Mouse (Mus musculus) heart, embryonic 13.5 days (tissue): ENCODE results near the gene Defb35. TPM values are rescaled to one million over a fixed set of nuclear protein-coding genes. Genes with fewer than 3 reads are reported as not detected.
"Not testable (repeated sequence)": the region's sequence is repeated elsewhere in the genome, so short reads cannot be mapped to it uniquely, and the experiment has no call there.

Experiments
- ATAC-seq: fragments of 200-750 bp; cut with Nextera tagmentation; 2 replicates; pipeline ENCODE4 v1.8.0; 2017; ENCODE audit warnings: moderate TSS enrichment; ENCODE audit not compliant: insufficient number of reproducible peaks, low FRiP score, low TSS enrichment; ENCODE audit errors: extremely low read depth
- H3K27ac ChIP-seq: fragments of 300-500 bp; sonication (generic); replicated peaks from 2 replicates; pipeline ENCODE4 v1.5.1; 2015; ENCODE audit warnings: moderate library complexity, mild to moderate bottlenecking, inconsistent platforms
- H3K27me3 ChIP-seq: fragments of 300-500 bp; sonication (generic); replicated peaks from 2 replicates; pipeline ENCODE4 v1.6.1; 2015; ENCODE audit warnings: mild to moderate bottlenecking, inconsistent platforms
- H3K36me3 ChIP-seq: fragments of 300-500 bp; sonication (generic); 2 replicates; pipeline ENCODE4 v1.6.1; 2015; ENCODE audit warnings: mild to moderate bottlenecking, inconsistent platforms
- H3K4me1 ChIP-seq: fragments of 300-500 bp; sonication (generic); 2 replicates; pipeline ENCODE4 v1.6.1; 2015; ENCODE audit warnings: inconsistent platforms
- H3K4me2 ChIP-seq: fragments of 300-500 bp; sonication (generic); 2 replicates; pipeline ENCODE4 v1.6.1; 2015; ENCODE audit warnings: inconsistent platforms, mild to moderate bottlenecking, moderate library complexity
- H3K4me3 ChIP-seq: fragments of 300-500 bp; sonication (generic); 2 replicates; pipeline ENCODE4 v1.5.1; 2015; ENCODE audit warnings: moderate library complexity, mild to moderate bottlenecking, inconsistent platforms
- H3K9ac ChIP-seq: fragments of 300-500 bp; sonication (generic); 2 replicates; pipeline ENCODE4 v1.6.1; 2015; ENCODE audit warnings: inconsistent platforms, mild to moderate bottlenecking, moderate library complexity
- H3K9me3 ChIP-seq: fragments of 300-500 bp; sonication (generic); 2 replicates; pipeline ENCODE4 v1.6.1; 2016; ENCODE audit warnings: inconsistent platforms
- WGBS: fragments of 180-500 bp; shearing (Covaris S2); methylation state at CpG from one replicate; pipeline ENCODE4 v1.1.7; 2015; ENCODE audit warnings: mixed read lengths; 5-methylcytosine and 5-hydroxymethylcytosine counted together
- polyA plus RNA-seq: library from polyadenylated mRNA; unstranded; fragments of >200 nt; fragmentation: Nextera tagmentation; extraction: Ambion mirVana; gene quantifications from 2 replicates; pipeline ENCODE4 v1.2.1, GENCODE M21; 2015

Defb35 gene
- polyA plus RNA-seq: not detected in 2 replicates

DNA sequence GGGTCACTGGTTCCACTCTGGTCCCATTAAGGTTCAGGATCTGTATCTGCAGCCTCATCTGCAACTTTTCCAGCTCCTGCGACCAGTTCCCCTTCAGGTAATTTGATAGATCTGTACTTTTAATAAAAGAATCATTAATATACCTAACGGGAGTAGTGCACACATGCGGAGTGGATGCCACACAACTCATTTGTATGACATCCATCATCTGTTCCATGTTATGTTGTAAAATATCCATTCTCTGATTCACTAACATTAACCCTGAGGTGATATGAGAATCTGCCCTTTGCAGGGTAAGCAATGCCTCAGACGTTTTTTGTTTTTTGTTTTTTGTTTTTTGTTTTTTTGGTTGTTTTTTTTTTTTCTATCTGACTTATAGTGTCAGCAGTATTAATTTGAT lies at the start of gene Defb35:
Gene Defb35, plus strand, starts transcription at position 301 of the 400 bp plus-strand sequence.
- not testable (repeated sequence) for H3K4me3 ChIP-seq, H3K9ac ChIP-seq, H3K9me3 ChIP-seq, H3K27me3 ChIP-seq, H3K4me1 ChIP-seq, ATAC-seq, H3K4me2 ChIP-seq, H3K36me3 ChIP-seq, H3K27ac ChIP-seq
- WGBS: 59% methylated on average over 4 of the region's 4 CpGs

DNA sequence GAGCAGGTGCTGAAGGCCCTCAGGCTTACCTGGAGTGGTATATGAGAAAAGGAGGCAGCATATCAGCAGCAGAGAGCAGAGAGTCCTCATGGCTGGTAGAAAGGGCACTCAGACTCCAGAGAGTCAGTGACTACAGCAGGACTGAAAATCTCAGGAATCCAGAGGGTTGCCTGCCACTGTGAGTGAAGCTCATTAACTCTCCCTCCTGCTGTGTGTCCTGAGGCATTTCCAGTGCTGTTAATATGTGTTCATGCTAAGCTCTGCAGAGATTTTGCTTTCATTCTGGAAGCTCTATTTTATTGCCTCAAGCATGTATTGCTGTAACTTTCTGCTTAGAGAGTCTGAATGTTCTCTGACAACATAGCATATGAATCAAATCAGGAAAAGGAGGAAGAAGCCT lies 31.9 kb upstream of the Defb35 start, which contains the start of gene Defb11:
Gene Defb11, minus strand, starts transcription at position 123 of the 400 bp plus-strand sequence.
- not testable (repeated sequence) for ATAC-seq, H3K36me3 ChIP-seq, H3K4me3 ChIP-seq, H3K27ac ChIP-seq, H3K9ac ChIP-seq, H3K9me3 ChIP-seq, H3K4me1 ChIP-seq, H3K4me2 ChIP-seq, H3K27me3 ChIP-seq

DNA sequence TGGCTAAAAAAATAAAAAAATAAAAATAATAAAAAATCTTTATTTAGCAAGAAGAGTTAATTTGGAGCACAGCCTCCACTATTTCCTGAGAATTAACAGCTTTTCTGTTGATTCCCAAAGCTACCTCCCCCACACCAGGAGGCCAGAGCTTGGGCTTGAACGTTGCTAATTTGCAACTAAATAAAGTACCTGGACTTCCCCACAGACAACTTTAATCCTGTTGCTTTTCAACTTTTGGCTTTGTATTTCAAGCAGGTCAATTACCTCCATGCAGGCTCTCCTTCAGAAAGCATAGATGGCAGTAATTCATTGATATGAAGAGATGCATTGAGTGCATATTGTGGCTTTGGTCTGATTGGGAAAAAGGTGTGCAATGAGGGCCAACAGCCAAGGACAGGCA lies 26.2 kb upstream of the Defb35 start:
- H3K4me2 ChIP-seq: no peak overlapping the region
- H3K9ac ChIP-seq: no peak overlapping the region
- H3K4me3 ChIP-seq: no peak overlapping the region
- no peaks in the 10 kb centered on the region for H3K4me1 ChIP-seq
- no peak for ATAC-seq
- no peaks in the 10 kb centered on the region for H3K36me3 ChIP-seq
- no peak overlapping the region for H3K27ac ChIP-seq
- no peaks in the 10 kb centered on the region for H3K9me3 ChIP-seq
- 15% methylated on average over 1 of the region's 1 CpGs for WGBS
- H3K27me3 ChIP-seq: no peaks in the 10 kb centered on the region

DNA sequence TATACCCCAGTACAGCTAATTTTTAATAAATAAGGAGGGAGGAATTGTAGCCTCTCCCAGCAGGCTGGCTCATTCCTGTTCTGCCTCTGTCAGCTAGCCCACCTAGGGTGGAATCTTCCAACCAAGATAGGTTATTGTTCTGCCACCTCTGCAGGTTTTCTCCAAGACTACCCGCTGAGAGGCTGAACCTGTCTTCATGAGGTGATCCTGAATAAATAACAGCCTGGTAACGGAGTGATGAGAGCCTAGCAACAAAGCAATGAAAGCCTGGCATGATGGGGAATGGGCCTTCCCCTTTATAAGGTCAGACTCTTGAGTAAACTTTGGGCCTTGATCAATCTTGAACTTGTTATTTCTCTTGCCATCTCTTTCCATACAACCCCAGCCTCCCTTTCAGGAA lies 25.6 kb upstream of the Defb35 start:
- no peak overlapping the region for H3K4me2 ChIP-seq
- no peak overlapping the region for H3K9ac ChIP-seq
- no peaks in the 10 kb centered on the region for H3K27me3 ChIP-seq
- H3K36me3 ChIP-seq: no peaks in the 10 kb centered on the region
- no peak overlapping the region for H3K27ac ChIP-seq
- H3K9me3 ChIP-seq: no peaks in the 10 kb centered on the region
- no peak overlapping the region for H3K4me3 ChIP-seq
- 36% methylated on average over 2 of the region's 2 CpGs for WGBS
- H3K4me1 ChIP-seq: no peaks in the 10 kb centered on the region
- ATAC-seq: no peak

DNA sequence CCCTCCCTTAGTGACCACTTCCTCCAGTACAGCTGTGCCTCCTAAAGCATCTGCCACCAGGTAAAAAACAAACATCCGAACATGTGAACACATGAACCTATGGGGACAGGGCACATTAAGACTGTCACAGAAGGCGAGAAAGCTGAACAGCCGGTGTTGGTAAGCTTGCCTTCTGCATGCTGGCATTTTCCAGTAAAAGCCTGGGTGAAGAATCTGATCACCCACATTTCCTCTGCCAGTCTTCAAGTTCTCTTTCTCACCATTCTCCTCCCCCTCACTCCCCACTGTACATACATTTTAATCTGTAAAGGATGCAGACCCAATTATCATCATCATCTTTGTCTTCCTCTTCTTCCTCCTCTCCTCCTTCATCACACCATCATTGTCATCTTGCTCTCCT lies 22.5 kb upstream of the Defb35 start:
- WGBS: 75% methylated on average over 3 of the region's 3 CpGs
- H3K4me2 ChIP-seq: no peak overlapping the region
- H3K9ac ChIP-seq: no peak overlapping the region
- H3K27ac ChIP-seq: no peak overlapping the region
- no peaks in the 10 kb centered on the region for H3K9me3 ChIP-seq
- H3K36me3 ChIP-seq: no peaks in the 10 kb centered on the region
- no peak for ATAC-seq
- H3K4me3 ChIP-seq: no peak overlapping the region
- H3K27me3 ChIP-seq: no peaks in the 10 kb centered on the region
- H3K4me1 ChIP-seq: no peaks in the 10 kb centered on the region

DNA sequence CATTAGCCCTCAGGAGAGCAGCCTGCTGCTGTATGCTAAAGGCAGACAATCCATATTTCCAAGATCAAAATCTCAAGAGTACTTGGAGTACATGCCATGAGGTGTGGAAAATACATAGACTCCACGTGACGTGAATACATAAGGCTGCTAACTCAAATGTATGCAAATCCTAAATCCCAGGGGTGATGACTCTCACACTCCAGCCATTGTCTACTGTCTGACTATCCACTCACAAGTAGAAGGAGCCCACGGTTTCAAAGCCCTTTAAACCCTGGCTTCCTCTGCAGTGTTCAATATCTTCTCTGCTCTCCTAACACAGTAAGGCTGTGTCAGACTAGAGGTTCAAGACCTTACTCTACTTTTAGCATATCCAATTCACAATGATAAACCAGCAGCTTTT lies 7.4 kb upstream of the Defb35 start:
- H3K27me3 ChIP-seq, H3K9ac ChIP-seq, H3K27ac ChIP-seq, ATAC-seq, H3K4me1 ChIP-seq, H3K4me2 ChIP-seq, H3K9me3 ChIP-seq, H3K36me3 ChIP-seq, H3K4me3 ChIP-seq: not testable (repeated sequence)
- 75% methylated on average over 3 of the region's 3 CpGs for WGBS

DNA sequence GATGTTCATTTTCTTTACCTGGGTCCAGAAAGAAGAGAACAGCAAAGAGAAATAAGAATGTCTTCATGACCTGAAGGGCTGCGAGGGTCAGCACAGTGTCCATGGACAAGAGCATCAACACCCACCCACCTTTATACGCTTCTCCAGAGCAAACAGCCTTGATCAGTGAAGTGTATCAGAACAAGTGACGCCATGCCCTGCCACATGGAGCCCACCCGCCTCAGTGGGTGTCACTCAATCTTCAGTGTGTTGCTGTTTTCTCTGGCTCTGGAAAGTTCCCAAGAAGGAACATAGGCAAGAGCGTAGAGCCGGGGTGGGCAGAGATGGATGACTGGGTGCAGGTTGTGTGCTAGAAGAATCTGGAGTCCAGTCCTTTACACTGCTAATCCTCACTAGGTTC lies 5.5 kb upstream of the Defb35 start, which contains the start of gene Defb15:
Gene Defb15, minus strand, starts transcription at position 101 of the 400 bp plus-strand sequence.
- no peaks in the 10 kb centered on the region for H3K36me3 ChIP-seq
- H3K4me3 ChIP-seq: no peak within 1 kb of the TSS
- H3K4me2 ChIP-seq: no peak within 1 kb of the TSS
- no peaks in the 10 kb centered on the region for H3K9me3 ChIP-seq
- no peak for ATAC-seq
- H3K9ac ChIP-seq: no peak within 1 kb of the TSS
- H3K27ac ChIP-seq: no peak within 1 kb of the TSS
- H3K4me1 ChIP-seq: no peaks in the 10 kb centered on the region
- 85% methylated on average over 6 of the region's 6 CpGs for WGBS
- no peaks in the 10 kb centered on the region for H3K27me3 ChIP-seq

DNA sequence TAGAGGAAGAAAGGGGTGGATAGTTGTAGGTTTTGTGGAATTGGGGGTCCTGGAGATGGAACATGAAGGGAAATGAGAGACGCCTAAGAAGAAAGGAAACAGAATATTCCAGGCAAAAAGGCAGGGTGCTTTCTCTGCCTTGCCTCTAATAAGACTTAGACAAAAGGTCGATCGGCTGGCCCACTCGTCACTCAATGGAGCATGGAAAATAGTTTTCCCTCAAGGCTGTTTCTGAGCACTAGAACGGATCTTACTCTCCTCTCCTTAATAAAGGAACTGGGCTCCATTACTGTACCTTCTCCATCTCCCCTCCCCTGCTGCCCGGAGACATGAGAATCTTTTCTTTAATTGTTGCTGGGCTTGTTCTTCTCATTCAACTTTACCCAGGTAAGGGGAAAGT lies 8.3 kb downstream of the Defb35 start, which contains the start of gene Defb13:
Gene Defb13, plus strand, starts transcription at position 301 of the 400 bp plus-strand sequence.
- Histone ChIP-seq H3K4me1 (no peaks in the 10 kb centered on the region), H3K9me3 (no peaks in the 10 kb centered on the region), H3K27me3 (no peaks in the 10 kb centered on the region), H3K4me3 (no peak within 1 kb of the TSS), H3K9ac (no peak within 1 kb of the TSS), H3K4me2 (no peak within 1 kb of the TSS), H3K27ac (no peak within 1 kb of the TSS), H3K36me3 (no peaks in the 10 kb centered on the region)
- 73% methylated on average over 6 of the region's 6 CpGs for WGBS
- ATAC-seq: no peak

DNA sequence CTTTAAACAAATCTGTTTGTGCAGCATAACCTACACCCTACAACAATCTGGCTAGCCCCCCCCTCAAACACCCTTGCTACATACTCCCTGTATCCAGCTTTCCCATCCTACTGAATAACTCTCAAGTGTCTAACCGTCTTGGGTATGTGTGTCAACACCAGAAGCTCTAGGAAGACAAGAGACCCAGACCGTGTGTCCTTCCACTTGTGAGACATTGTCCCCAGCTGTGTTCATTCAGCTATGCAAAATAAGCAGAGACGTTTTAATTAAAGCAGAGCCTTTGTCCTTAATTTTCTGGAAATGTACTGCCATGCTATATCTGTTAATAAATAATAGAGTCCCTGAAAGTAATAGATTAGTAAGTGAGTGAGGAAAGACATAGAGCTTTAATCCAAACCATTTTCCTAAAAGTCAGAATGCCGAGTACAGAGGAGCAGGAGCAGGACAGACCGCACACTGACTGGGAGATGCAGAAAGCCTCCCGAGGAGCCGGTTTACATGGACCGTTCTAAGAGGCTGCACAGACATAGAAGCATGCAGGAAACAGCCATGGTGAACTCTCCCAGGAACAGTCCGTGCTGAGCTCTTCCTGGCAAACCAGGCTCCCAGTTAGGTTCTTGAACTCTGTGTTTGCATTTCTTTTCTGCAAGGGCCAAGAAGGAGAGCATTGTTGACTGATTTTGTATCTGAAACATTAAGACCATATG lies 9.3 kb downstream of the Defb35 start:
- Histone ChIP-seq H3K9ac (no peak overlapping the region), H3K4me2 (no peak overlapping the region), H3K36me3 (no peaks in the 10 kb centered on the region), H3K4me3 (no peak overlapping the region), H3K4me1 (no peaks in the 10 kb centered on the region), H3K9me3 (no peaks in the 10 kb centered on the region), H3K27me3 (no peaks in the 10 kb centered on the region), H3K27ac (no peak overlapping the region)
- 59% methylated on average over 9 of the region's 9 CpGs for WGBS
- ATAC-seq: no peak

DNA sequence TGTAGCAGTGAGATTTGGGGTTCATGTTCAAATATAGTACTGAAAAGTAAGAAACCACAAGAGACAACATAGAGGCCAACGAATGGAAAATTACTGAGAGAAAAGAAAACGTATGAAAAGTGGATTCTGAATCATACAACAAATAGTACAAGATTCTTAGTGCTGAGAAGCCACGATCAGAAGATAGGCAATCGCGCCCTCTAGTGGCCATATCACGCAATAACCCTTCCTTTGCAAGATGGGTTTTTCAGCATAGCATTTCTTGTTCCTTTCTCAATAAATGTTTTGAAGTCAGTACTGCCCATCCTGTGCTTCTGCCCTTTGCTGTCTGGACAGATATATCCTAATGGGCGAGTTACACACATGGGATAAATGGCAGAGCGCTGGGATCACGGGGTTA lies 17.2 kb downstream of the Defb35 start:
- Histone ChIP-seq H3K27ac (no peak overlapping the region), H3K36me3 (no peaks in the 10 kb centered on the region), H3K9me3 (no peaks in the 10 kb centered on the region), H3K9ac (no peak overlapping the region), H3K4me3 (no peak overlapping the region), H3K4me1 (no peaks in the 10 kb centered on the region), H3K4me2 (no peak overlapping the region), H3K27me3 (no peaks in the 10 kb centered on the region)
- no peak for ATAC-seq
- 6% methylated on average over 9 of the region's 9 CpGs for WGBS

DNA sequence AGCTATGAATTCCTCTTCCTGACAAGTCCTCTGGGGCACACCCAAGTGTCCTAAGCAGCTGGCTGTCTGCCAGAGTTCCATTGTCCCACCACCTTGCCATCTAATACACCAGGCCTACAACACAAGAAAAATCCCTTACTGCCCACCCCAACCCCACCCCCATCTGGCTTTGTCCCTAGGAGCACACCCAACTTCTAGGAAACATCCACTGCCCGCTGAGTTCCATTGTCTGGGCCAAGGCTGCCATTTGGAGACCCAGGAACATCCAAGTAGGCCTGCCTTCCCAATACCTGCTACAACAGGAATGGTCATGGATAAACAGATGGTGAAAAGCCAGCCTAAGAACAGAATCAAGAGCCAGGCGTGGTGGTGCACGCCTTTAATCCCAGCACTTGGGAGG lies 18.2 kb downstream of the Defb35 start:
- ATAC-seq: no peak
- Histone ChIP-seq H3K4me1 (no peaks in the 10 kb centered on the region), H3K27me3 (no peaks in the 10 kb centered on the region), H3K27ac (no peak overlapping the region), H3K4me3 (no peak overlapping the region), H3K36me3 (no peaks in the 10 kb centered on the region), H3K9me3 (no peaks in the 10 kb centered on the region), H3K4me2 (no peak overlapping the region), H3K9ac (no peak overlapping the region)
- WGBS: 74% methylated on average over 3 of the region's 3 CpGs

DNA sequence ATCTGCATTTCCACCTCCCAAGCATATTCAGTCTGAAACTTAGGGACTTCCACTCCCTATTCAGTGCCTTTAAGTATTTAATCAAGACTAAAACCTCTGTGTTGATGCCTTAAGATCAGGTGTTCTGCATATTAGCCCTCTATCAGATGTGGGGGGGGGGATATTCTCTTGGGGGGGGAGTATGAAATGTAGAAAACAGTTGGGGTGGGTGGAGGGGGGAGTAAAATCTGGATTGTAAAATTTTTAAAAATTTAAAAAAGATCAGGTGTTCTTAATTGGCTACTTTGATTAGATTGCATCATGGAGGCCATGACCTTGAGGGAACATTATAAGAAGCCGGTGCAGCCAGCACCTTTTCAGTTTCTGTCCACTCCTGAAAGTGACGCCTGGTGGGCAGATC lies 20.3 kb downstream of the Defb35 start, which contains the start of gene Fam90a1a:
Gene Fam90a1a, plus strand, starts transcription at position 301 of the 400 bp plus-strand sequence.
- no peak for ATAC-seq
- H3K4me2 ChIP-seq: no peak within 1 kb of the TSS
- 81% methylated on average over 2 of the region's 2 CpGs for WGBS

More for the DNA sequence above, 20.3 kb downstream of the Defb35 start, which contains the start of gene Fam90a1a:
- no peaks in the 10 kb centered on the region for H3K4me1 ChIP-seq
- no peaks in the 10 kb centered on the region for H3K9me3 ChIP-seq
- no peaks in the 10 kb centered on the region for H3K36me3 ChIP-seq
- no peak within 1 kb of the TSS for H3K27ac ChIP-seq
- H3K27me3 ChIP-seq: no peaks in the 10 kb centered on the region
- H3K9ac ChIP-seq: no peak within 1 kb of the TSS
- no peak within 1 kb of the TSS for H3K4me3 ChIP-seq
